Mouse (Mus musculus) midbrain, embryonic 15.5 days (tissue): ENCODE data around the gene Immt. TPM values are rescaled to one million over a fixed set of nuclear protein-coding genes. Genes with fewer than 3 reads are reported as not detected.
"Not testable (repeated sequence)": the region's sequence is repeated elsewhere in the genome, so short reads cannot be mapped to it uniquely, and the experiment has no call there.

Experiments used
- ATAC-seq: fragments of 200-750 bp; cut with Nextera tagmentation; replicated peaks from 2 replicates; pipeline ENCODE4 v1.8.0; 2017; ENCODE audit warnings: moderate TSS enrichment
- H3K27ac ChIP-seq: fragments of 300-500 bp; sonication (generic); 2 replicates; pipeline ENCODE4 v1.5.1; 2015; ENCODE audit warnings: mild to moderate bottlenecking, inconsistent platforms
- H3K27me3 ChIP-seq: fragments of 300-500 bp; sonication (generic); replicated peaks from 2 replicates; pipeline ENCODE4 v1.6.1; 2015; ENCODE audit warnings: inconsistent platforms
- H3K36me3 ChIP-seq: fragments of 300-500 bp; sonication (generic); replicated peaks from 2 replicates; pipeline ENCODE4 v1.6.1; 2015; ENCODE audit warnings: inconsistent platforms
- H3K4me1 ChIP-seq: fragments of 300-500 bp; sonication (generic); 2 replicates; pipeline ENCODE4 v1.6.1; 2015; ENCODE audit warnings: inconsistent platforms
- H3K4me2 ChIP-seq: fragments of 300-500 bp; sonication (generic); 2 replicates; pipeline ENCODE4 v1.6.1; 2015; ENCODE audit warnings: inconsistent platforms, mild to moderate bottlenecking, moderate library complexity
- H3K4me3 ChIP-seq: fragments of 300-500 bp; sonication (generic); 2 replicates; pipeline ENCODE4 v1.5.1; 2015; ENCODE audit warnings: mild to moderate bottlenecking, inconsistent platforms
- H3K9ac ChIP-seq: fragments of 300-500 bp; sonication (generic); 2 replicates; pipeline ENCODE4 v1.6.1; 2015; ENCODE audit warnings: mild to moderate bottlenecking, inconsistent platforms
- H3K9me3 ChIP-seq: fragments of 300-500 bp; sonication (generic); 2 replicates; pipeline ENCODE4 v1.6.1; 2016; ENCODE audit warnings: inconsistent platforms
- WGBS: fragments of 180-500 bp; shearing (Covaris S2); methylation state at CpG from one replicate; pipeline ENCODE4 v1.1.7; 2015; ENCODE audit warnings: mixed read lengths; 5-methylcytosine and 5-hydroxymethylcytosine counted together
- polyA plus RNA-seq: library from polyadenylated mRNA; unstranded; fragments of >200 nt; fragmentation: Nextera tagmentation; extraction: Ambion mirVana; gene quantifications from 2 replicates; pipeline ENCODE4 v1.2.1, GENCODE M21; 2015

Gene Immt
- polyA plus RNA-seq, 1 experiment from 2014 or later, result 160 TPM

GRCm38 (mm10) chr6:71871396-71871795, 40.3 kb downstream of the Immt start:
- Histone ChIP-seq H3K4me2 (no peak overlapping the region), H3K36me3 (peaks cover 59% of the 10 kb centered on the region), H3K9ac (no peak overlapping the region), H3K9me3 (no peaks in the 10 kb centered on the region), H3K27me3 (no peaks in the 10 kb centered on the region), H3K4me1 (no peaks in the 10 kb centered on the region), H3K4me3 (no peak overlapping the region), H3K27ac (no peak overlapping the region)
- no peak for ATAC-seq
- WGBS, result 97% methylated on average over 9 of the region's 9 CpGs

- H3K4me3 ChIP-seq, result no peak overlapping the region
- no peaks in the 10 kb centered on the region for H3K9me3 ChIP-seq
- no peak for ATAC-seq
- H3K36me3 ChIP-seq, result peaks cover 63% of the 10 kb centered on the region
- WGBS, result 92% methylated on average over 3 of the region's 3 CpGs
- H3K9ac ChIP-seq, result no peak overlapping the region
- no peaks in the 10 kb centered on the region for H3K4me1 ChIP-seq
- no peak overlapping the region for H3K27ac ChIP-seq
- no peaks in the 10 kb centered on the region for H3K27me3 ChIP-seq
- no peak overlapping the region for H3K4me2 ChIP-seq
Measured at GRCm38 (mm10) chr6:71877965-71878760, 47.0 kb downstream of the Immt start.

DNA sequence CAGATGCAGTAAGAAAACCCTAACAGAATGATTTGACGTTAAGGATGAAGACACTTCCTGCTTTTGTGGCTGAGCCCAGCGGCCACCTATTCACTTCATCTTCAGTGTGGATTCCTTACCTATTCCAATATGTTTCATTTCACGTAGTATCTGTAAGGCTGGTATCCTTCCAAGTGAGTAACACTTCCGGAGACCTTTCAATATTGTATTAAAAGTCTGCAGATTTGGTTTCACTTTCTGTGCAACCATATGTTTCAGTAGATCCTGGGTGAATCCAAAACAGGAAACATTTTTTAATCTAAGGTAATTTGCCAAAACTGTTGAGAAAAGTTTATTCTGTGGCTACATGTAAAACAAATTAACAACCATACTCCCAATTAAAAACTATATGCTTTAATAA, 62.1 kb downstream of the Immt start:
- WGBS, result 94% methylated on average over 4 of the region's 4 CpGs
- Histone ChIP-seq H3K4me1 (no peaks in the 10 kb centered on the region), H3K27ac (no peak overlapping the region), H3K36me3 (peaks cover 69% of the 10 kb centered on the region), H3K9me3 (no peaks in the 10 kb centered on the region), H3K9ac (no peak overlapping the region), H3K4me3 (no peak overlapping the region), H3K4me2 (no peak overlapping the region), H3K27me3 (no peaks in the 10 kb centered on the region)
- ATAC-seq, result no peak

GRCm38 (mm10) chr6:71907702-71908235, 76.6 kb downstream of the Immt start:
- Histone ChIP-seq H3K4me2 (peak overlapping the region; percentile 61), H3K4me1 (peaks cover 16% of the 10 kb centered on the region), H3K4me3 (peak overlapping the region; percentile 90), H3K27ac (no peak overlapping the region), H3K36me3 (peaks cover 24% of the 10 kb centered on the region), H3K9ac (peak overlapping the region; percentile 57; the same call in 1 of the 2 replicates), H3K9me3 (no peaks in the 10 kb centered on the region), H3K27me3 (no peaks in the 10 kb centered on the region)
- ATAC-seq, result no peak
- 7% methylated on average over 4 of the region's 4 CpGs for WGBS

DNA sequence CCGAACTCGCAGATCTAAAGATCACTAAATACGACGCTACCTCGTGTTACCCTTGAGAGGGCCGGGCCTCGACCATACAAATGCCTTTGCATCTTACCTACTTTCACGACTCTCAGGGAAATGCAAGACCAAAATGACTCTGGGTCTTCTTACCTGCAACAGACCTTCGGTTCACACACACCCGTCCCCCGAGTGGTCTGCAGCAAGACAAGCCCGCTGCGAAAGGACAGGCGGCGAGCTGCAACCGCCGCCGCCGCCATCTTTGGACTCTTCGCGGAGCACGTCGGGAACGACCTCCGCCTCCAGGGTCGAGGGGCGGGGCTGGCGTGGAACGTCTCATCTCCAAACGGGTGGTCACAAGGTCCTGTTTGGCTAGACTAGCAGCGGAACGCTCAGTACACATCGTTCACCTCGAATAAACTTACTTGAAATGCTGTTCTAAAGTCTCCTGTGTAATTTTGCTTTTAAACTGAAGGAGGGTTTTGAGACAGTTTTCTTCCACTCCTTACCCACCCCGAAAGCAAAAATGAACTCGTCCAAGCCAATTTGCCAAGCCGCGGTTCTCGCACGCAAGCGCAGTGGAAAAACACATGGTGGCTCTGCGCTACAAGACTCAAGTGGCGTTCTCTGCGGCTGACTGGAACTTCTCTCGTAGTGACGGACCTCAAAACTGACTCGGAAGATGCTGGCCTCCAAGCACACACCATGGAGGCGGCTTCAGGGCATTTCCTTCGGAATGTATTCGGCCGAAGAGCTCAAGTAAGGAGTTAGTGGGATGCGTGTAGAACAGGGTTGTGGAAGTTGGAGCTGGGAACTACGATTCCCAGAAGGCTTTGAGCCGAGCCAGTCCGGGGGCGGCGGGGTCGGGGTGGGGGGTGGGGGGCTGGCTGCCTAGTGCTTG, 77.6 kb downstream of the Immt start, which contains the start of the genes Ptcd3 and Polr1a:
Gene Ptcd3 (minus strand): TSS at position 270 of the 901 bp plus-strand sequence.
Gene Polr1a (plus strand): TSS at position 573 of the 901 bp plus-strand sequence.
- ATAC-seq, result peak; percentile 96
- Histone ChIP-seq H3K9me3 (no peaks in the 10 kb centered on the region), H3K27me3 (no peaks in the 10 kb centered on the region), H3K4me3 (peak within 1 kb of the TSS; percentile 90), H3K9ac (peak within 1 kb of the TSS; percentile 57), H3K4me2 (peak within 1 kb of the TSS; percentile 61), H3K27ac (peak within 1 kb of the TSS; percentile 78), H3K36me3 (peaks cover 24% of the 10 kb centered on the region), H3K4me1 (peaks cover 16% of the 10 kb centered on the region)
- under 1% methylated on average over 58 of the region's 58 CpGs for WGBS

DNA sequence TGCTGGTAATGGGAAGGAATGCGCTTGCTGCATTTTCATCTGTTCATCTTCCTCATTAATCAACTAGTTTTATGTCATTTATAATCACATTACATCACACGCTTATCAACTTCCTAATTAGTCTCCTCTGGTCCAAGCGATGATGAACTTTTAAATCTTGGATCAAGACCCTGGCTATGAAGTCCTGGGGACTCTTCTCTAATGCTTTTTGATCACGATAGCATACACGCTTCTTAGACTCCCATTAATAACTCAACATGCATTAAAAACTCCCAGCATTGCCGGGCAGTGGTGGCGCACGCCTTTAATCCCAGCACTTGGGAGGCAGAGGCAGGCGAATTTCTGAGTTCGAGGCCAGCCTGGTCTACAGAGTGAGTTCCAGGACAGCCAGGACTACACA, 78.3 kb downstream of the Immt start:
- WGBS, result 27% methylated on average over 10 of the region's 10 CpGs
- H3K9me3 ChIP-seq, result no peaks in the 10 kb centered on the region
- H3K36me3 ChIP-seq, result peaks cover 21% of the 10 kb centered on the region
- peak; percentile 22 for ATAC-seq
- H3K4me1 ChIP-seq, result peaks cover 16% of the 10 kb centered on the region
- H3K4me3 ChIP-seq, result peak overlapping the region; percentile 90
- no peak overlapping the region for H3K27ac ChIP-seq
- H3K27me3 ChIP-seq, result no peaks in the 10 kb centered on the region
- peak overlapping the region; percentile 31; the same call in 1 of the 2 replicates for H3K9ac ChIP-seq
- peak overlapping the region; percentile 61 for H3K4me2 ChIP-seq

- 75% methylated on average over 6 of the region's 6 CpGs for WGBS
- H3K9ac ChIP-seq, result no peak overlapping the region
- no peaks in the 10 kb centered on the region for H3K9me3 ChIP-seq
- H3K4me1 ChIP-seq, result peaks cover 16% of the 10 kb centered on the region
- no peak overlapping the region for H3K27ac ChIP-seq
- peak overlapping the region; percentile 90 for H3K4me3 ChIP-seq
- H3K4me2 ChIP-seq, result peak overlapping the region; percentile 61
- H3K36me3 ChIP-seq, result peaks cover 19% of the 10 kb centered on the region
- H3K27me3 ChIP-seq, result no peaks in the 10 kb centered on the region
- ATAC-seq, result no peak
Measured at GRCm38 (mm10) chr6:71909840-71910239, 78.7 kb downstream of the Immt start.

GRCm38 (mm10) chr6:71911686-71912450, 80.7 kb downstream of the Immt start:
- WGBS, result 90% methylated on average over 5 of the region's 5 CpGs
- no peak overlapping the region for H3K27ac ChIP-seq
- peaks cover 15% of the 10 kb centered on the region for H3K36me3 ChIP-seq
- H3K27me3 ChIP-seq, result no peaks in the 10 kb centered on the region
- no peaks in the 10 kb centered on the region for H3K9me3 ChIP-seq
- no peak for ATAC-seq
- no peak overlapping the region for H3K4me3 ChIP-seq
- peaks cover 15% of the 10 kb centered on the region for H3K4me1 ChIP-seq
- no peak overlapping the region for H3K4me2 ChIP-seq
- no peak overlapping the region for H3K9ac ChIP-seq

DNA sequence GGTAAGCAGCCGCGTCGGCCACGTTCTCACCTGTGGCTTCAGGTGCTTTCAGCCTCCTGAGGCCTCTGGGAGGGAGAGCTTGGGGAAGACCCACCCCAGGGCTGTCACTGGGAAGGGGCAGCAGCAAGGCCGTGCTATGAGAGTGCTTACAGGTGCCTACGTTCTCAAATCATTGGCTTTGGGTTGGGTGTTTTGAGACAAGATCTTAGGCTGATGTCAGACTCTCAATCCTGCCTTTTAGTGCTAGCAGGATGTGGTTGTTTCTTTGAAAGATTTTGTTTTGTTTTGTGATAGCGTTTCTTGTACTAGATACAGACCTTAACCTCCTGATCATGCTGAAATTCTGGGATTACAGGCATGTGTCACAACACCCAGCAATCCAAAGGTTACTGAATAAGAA, 89.6 kb downstream of the Immt start:
- Histone ChIP-seq H3K9ac (no peak overlapping the region), H3K4me2 (no peak overlapping the region), H3K27ac (no peak overlapping the region), H3K4me1 (no peaks in the 10 kb centered on the region), H3K27me3 (no peaks in the 10 kb centered on the region), H3K4me3 (no peak overlapping the region), H3K9me3 (no peaks in the 10 kb centered on the region), H3K36me3 (peaks cover 38% of the 10 kb centered on the region)
- ATAC-seq, result no peak
- 96% methylated on average over 7 of the region's 7 CpGs for WGBS

DNA sequence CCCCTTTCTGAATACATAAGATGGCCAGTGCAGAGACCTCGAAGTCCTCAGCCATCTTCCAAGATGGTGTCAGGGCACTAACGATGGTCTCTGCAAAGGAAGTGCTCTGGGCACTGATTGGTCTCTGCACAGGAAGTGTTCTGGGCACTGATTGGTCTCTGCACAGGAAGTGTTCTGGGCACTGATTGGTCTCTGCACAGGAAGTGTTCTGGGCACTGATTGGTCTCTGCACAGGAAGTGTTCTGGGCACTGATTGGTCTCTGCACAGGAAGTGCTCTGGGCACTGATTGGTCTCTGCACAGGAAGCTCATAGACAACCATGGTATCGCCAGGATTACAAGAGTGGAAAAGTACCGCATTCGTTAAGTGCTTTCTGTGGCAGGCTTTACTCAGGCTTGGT, 94.1 kb downstream of the Immt start:
- peaks cover 46% of the 10 kb centered on the region for H3K36me3 ChIP-seq
- H3K9me3 ChIP-seq, H3K27ac ChIP-seq, H3K4me2 ChIP-seq, H3K9ac ChIP-seq, H3K27me3 ChIP-seq, H3K4me1 ChIP-seq, H3K4me3 ChIP-seq, ATAC-seq: not testable (repeated sequence)
- WGBS, result 88% methylated on average over 5 of the region's 5 CpGs
